Mouse (Mus musculus): ENCODE measurements at regions not wholly inside any gene's neighbourhood (a gene's known extent, or its start where the extent isn't known, plus 50 kb on each side); places are given as distances from the start of the nearest gene placed in this dataset.

- DNase-seq (ENCODE audit: low spot score): no peak
Measured at GRCm38 (mm10) chr1:190639846-190640245, 271.7 kb downstream of the Rps6kc1 start.

- no peak for DNase-seq (ENCODE audit: low spot score)
Measured at GRCm38 (mm10) chr1:190634935-190635334, 276.6 kb downstream of the Rps6kc1 start.

DNA sequence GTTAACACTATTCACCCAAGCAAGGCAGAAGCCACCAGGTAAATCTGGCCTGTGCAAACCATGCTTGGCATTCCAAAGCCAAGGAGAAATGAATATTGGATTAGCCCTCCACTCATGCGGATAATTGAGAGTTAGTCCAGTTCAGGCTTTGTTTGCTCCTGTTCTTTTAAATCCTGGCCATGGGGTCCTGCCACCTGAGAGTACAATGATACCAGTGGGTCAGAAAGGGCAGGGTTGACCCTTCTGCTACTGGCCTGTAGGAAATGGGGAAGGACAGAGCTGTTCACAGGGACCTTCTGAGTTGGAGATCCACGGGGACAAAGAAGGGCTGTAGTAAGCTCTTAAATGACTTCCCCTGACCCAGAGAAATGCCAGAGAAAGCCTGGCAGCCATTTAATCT is 279.9 kb downstream of the Rps6kc1 start:
- no peak for DNase-seq (ENCODE audit: low spot score)

DNA sequence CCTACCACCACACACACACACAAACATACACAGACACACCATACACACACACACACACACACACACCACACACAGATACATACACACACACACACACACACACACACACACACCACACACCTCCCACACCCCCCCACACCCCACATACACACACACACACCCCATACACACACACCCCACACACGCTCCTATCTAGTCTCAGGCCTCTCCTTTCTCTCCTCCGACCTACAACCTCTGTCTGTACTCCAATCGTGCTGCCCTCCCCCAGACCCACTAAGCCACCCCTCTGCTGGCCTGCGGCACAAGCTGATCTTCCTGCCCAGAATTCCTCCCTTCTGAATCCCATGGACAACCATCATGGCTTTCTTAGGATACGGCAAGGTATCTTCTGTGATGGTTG is 281.4 kb downstream of the Rps6kc1 start:
- no peak for DNase-seq (ENCODE audit: low spot score)

GRCm38 (mm10) chr1:190623916-190624315 is 287.7 kb downstream of the Rps6kc1 start:
- no peak for DNase-seq (ENCODE audit: low spot score)

GRCm38 (mm10) chr1:190600425-190600824 is 311.1 kb downstream of the Rps6kc1 start:
- DNase-seq (ENCODE audit: low spot score): no peak

DNA sequence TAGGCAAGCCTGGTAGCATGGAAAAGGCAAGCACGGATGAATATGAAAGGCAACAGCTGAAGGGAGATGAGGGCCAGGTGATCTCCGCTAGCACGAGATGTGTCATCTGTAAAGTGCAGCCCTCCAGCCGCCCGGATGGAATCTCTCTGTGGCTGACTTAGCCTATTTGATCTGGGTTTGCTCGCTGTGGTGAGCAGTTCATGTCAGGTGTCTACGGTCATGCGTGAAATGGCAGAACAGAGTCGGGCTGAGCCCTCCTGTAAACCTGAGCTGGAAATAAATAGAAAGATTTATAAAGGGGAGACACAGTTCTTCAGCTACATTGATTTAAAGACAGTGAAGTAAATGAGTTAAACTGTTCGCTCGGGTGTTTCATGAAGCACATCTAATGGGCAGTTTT is 311.9 kb downstream of the Rps6kc1 start:
- no peak for DNase-seq (ENCODE audit: low spot score)

DNA sequence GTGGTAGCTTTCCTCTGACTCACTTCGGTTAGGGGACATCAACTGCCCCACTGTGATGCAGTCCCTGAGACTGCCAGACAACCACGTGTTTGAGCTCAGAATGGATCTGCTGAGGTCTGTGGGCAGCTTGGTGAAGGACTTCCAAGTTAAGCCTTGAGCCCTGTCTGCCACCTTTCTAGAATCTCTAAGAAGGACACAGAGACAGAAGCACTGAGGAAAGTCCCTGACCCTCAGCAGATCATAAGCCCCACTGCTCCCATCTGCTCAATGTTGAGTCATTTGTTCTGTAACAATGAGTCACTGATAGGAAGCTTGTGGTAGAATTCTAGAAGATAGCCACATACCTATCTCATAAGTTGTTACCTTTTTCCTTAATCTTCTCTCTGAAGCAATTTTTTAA is 315.4 kb downstream of the Rps6kc1 start:
- no peak for DNase-seq (ENCODE audit: low spot score)

GRCm38 (mm10) chr1:190591621-190592020 is 319.9 kb downstream of the Rps6kc1 start:
- DNase-seq (ENCODE audit: low spot score): no peak

DNA sequence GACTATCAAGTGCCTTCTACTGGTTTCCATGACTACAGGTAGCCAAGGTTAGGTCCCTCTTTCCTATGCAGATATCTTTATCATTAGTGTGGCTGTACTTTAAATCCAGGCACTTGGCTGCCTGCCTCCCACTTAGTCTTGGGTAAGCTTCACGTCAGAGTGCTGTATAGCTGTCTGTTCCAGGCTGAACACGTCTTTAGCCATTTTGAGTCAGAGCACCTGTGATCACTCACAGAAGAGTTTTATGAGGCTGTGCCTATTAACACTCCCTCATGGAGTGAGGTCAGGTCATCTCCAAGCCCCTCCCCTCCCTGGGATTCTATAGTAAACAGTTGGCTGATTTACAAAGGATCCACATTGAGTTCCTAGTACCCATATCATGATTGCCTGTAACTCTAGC is 322.0 kb downstream of the Rps6kc1 start:
- no peak for DNase-seq (ENCODE audit: low spot score)

- no peak for DNase-seq (ENCODE audit: low spot score)
Measured at GRCm38 (mm10) chr1:190583272-190583671, 328.3 kb downstream of the Rps6kc1 start.

- DNase-seq (ENCODE audit: low spot score): no peak
Measured at GRCm38 (mm10) chr1:190580653-190581052, 330.9 kb downstream of the Rps6kc1 start.

DNA sequence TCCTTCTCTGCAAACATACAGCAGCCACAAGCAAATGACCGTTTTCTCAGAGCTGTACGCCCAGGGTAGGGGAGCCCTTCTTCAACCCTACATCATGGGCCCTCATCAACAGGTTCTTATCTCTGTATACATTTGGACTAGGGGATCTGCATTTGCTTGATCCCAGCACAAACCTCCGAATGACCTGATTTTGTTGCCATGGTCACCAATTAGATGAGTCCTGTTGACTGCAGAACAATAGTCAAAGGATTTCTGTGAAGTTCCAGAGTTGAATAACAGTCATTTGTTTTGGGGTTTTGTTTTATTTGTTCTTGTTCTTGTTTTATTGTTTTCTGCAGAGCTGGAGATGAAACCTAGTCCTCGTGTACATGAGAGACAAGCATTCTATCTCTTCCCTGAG is 340.6 kb downstream of the Rps6kc1 start:
- no peak for DNase-seq (ENCODE audit: low spot score)

GRCm38 (mm10) chr1:190570563-190570962 is 341.0 kb downstream of the Rps6kc1 start:
- DNase-seq (ENCODE audit: low spot score): no peak

GRCm38 (mm10) chr1:190566744-190567143 is 344.8 kb downstream of the Rps6kc1 start:
- no peak for DNase-seq (ENCODE audit: low spot score)

DNA sequence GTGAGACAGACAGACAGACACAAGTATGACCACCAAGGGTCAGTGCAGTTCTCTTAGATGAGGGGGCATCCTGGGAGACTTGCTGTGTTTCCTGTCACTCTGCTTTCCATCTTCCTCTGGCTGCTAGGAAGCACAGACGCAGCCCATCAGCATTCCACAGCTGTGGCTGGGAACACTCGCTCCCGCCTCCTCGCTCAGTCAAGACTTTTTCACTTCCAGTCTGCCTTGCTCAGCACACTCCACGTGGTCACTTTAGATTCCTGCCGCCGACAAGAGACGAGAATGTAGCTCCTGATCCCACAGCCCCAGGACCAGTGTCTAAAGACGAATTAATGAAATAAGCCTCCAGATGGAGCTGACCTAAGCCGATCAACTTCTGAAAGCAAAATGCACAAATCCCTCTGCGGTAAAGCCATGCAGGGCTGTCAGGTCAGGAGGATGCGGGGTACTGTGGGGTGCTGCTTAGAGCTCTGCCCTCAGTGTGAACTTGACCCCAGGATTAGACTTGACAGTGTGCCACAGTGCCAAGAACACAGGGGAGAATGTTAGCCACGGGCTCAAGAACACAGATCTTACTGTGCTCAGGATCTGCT is 348.6 kb downstream of the Rps6kc1 start:
- no peak for DNase-seq (ENCODE audit: low spot score)

GRCm38 (mm10) chr1:190560086-190560485 is 351.5 kb downstream of the Rps6kc1 start:
- no peak for DNase-seq (ENCODE audit: low spot score)

GRCm38 (mm10) chr1:190541892-190542291 is 369.7 kb downstream of the Rps6kc1 start:
- DNase-seq (ENCODE audit: low spot score): no peak

DNA sequence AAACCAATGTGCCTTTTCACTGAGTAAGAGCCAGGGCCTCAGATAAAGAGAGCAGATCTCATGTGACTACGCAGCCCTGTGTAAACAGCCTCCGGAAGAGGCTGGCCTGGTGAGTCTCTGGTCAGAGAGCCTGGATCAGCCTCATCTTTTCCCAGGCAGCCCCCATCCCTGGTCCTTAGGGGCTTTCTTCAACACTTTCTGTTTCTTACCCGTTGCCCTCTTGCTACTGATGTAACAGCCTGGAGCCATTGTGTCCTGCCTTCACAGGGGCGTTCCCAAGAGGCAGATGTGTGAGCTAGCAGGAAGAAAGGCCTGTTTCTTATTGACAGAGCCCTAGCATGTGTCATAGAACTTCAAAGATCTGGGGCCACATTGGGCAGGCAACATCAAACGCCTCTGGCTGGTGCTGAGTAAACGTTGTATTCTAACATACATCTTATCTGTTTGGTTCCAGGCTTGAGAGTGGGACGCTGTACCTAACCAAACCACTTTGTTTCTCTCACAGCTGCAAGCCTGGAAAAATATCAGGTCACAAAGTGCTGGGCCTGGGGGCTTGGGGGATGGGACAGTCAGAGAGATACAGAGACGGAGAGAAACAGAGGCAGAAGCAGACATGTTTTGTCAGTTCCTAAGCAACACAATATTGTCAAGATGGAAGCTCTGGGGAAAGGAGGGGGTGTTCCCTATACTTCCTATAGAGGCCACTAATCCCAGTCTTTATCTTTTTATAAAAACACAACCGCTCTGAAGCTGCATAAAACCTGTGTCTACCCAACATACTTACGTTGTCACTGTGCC is 362.6 kb upstream of the Prox1 start:
- no peak for DNase-seq (ENCODE audit: low spot score)

GRCm38 (mm10) chr1:190531224-190531623 is 360.7 kb upstream of the Prox1 start:
- no peak for DNase-seq (ENCODE audit: low spot score)

- no peak for DNase-seq (ENCODE audit: low spot score)
Measured at GRCm38 (mm10) chr1:190530079-190530478, 359.6 kb upstream of the Prox1 start.

DNA sequence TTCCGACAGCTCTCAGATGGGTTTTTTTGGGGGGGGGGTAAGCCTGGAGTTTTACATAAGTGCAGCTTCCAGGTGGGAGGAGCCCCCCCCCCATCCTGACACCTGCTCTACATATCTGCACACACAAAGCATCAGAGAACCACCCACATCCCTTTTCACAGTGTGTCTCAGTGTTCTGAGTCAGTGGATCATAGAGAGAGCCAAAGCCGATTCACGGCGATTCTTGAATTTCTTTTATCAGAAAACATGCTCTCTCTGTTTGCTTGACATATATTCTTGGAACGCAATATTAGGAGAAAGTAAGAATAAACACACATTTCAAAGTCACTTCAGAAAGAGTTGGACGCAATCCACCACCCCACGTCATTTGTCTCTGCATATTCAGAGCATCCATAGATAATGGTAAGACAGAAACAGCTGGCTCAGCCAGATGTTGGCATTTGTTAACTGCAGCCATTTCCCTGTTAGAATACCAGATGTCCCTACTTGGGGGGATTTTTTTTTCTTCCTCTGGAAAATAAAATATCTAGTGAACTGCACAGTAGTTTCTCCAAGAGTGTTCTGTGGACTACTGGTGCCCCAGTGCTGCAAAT is 357.1 kb upstream of the Prox1 start:
- DNase-seq (ENCODE audit: low spot score): no peak

- DNase-seq (ENCODE audit: low spot score): no peak
Measured at GRCm38 (mm10) chr1:190526634-190527033, 356.1 kb upstream of the Prox1 start.
